Mouse (Mus musculus): ENCODE measurements around the gene Calm1. TPM values are rescaled to one million over a fixed set of nuclear protein-coding genes. Genes with fewer than 3 reads are reported as not detected.

Gene Calm1
- polyA plus RNA-seq (2014; fragmentation: Nextera tagmentation; extraction: Ambion mirVana), result 2,581 and 2,856 TPM in 2 replicates

GRCm38 (mm10) chr12:100198967-100199660, at the start of gene Calm1:
Gene Calm1, plus strand, starts transcription at chr12:100199435.
- ATAC-seq (ENCODE audit: low FRiP score, low TSS enrichment), result peak; percentile 88
- no peaks in the 10 kb centered on the region for H3K9me3 ChIP-seq (ENCODE audit: control insufficient read depth, low read length)
- peak within 1 kb of the TSS; percentile 90 for H3K4me2 ChIP-seq (ENCODE audit: low read length)
- H3K27me3 ChIP-seq (ENCODE audit: control insufficient read depth, insufficient read depth, low read length), result no peaks in the 10 kb centered on the region
- H3K4me1 ChIP-seq (ENCODE audit: control insufficient read depth, insufficient read depth, low read length), result peaks cover 10% of the 10 kb centered on the region
- WGBS, result under 1% methylated on average over 58 of the region's 58 CpGs
- H3K9ac ChIP-seq (replicated peaks; ENCODE audit: low read length), result peak within 1 kb of the TSS; percentile 97
- H3K4me3 ChIP-seq (replicated peaks; ENCODE audit: low read depth, low read length), result peak within 1 kb of the TSS; percentile 99
- H3K36me3 ChIP-seq (ENCODE audit: control insufficient read depth, insufficient read depth, low read length), result peaks cover 19% of the 10 kb centered on the region
- peak; percentile 97 for DNase-seq
- H3K27ac ChIP-seq (replicated peaks; ENCODE audit: low read depth, low read length), result peak within 1 kb of the TSS; percentile 88

- no peak overlapping the region for H3K4me2 ChIP-seq (ENCODE audit: low read length)
- DNase-seq (no peak), ATAC-seq (ENCODE audit: low FRiP score, low TSS enrichment) (no peak)
- no peaks in the 10 kb centered on the region for H3K27me3 ChIP-seq (ENCODE audit: control insufficient read depth, insufficient read depth, low read length)
- H3K9ac ChIP-seq (replicated peaks; ENCODE audit: low read length), result no peak overlapping the region
- 93% methylated on average over 7 of the region's 7 CpGs for WGBS
- H3K27ac ChIP-seq (replicated peaks; ENCODE audit: low read depth, low read length), result no peak overlapping the region
- no peak overlapping the region for H3K4me3 ChIP-seq (replicated peaks; ENCODE audit: low read depth, low read length)
- no peaks in the 10 kb centered on the region for H3K4me1 ChIP-seq (ENCODE audit: control insufficient read depth, insufficient read depth, low read length)
- H3K36me3 ChIP-seq (ENCODE audit: control insufficient read depth, insufficient read depth, low read length), result peaks cover 35% of the 10 kb centered on the region
- no peaks in the 10 kb centered on the region for H3K9me3 ChIP-seq (ENCODE audit: control insufficient read depth, low read length)
Observed at GRCm38 (mm10) chr12:100152466-100152865, 46.8 kb upstream of the Calm1 start.

DNA sequence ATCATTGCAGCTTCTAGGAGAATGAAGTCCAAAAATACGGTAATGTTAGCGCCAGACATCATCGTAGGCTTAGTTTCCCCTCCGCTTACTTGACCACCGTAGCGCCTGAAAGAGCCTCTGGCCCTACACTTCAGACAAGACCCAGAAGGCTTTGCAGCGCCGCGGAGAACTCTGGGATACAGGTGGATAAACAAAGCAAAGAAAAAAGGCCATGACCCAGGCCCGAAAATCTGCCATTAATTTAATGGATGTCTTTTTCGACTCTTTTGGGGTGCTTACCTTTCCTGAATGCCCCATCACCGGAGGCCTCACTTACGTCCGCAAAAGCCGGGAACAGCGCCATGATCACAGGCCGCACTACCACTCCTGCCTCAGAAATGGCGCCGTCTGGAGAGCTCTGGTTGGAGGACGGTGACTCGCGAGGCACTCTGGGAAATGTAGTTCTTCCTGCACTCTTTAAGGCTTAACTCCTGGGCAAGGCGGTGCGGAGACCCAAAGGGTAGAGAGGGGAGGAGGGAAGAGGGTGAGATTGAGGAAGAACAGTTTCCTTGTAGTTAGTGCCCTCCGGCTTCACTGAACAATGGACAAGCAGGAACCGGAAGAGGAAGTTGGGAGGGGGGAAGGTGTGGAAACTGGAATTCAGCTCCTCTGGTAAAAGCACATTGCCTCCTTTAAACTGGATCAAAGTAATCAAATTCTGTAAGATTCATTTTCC, 39.8 kb upstream of the Calm1 start, which contains the start of gene Nrde2:
Nrde2 (minus strand) TSS at position 393 of the 715 bp plus-strand sequence.
- H3K4me3 ChIP-seq (replicated peaks; ENCODE audit: low read depth, low read length), result peak within 1 kb of the TSS; percentile 48
- no peaks in the 10 kb centered on the region for H3K27me3 ChIP-seq (ENCODE audit: control insufficient read depth, insufficient read depth, low read length)
- peak within 1 kb of the TSS; percentile 65 for H3K4me2 ChIP-seq (ENCODE audit: low read length)
- H3K9ac ChIP-seq (replicated peaks; ENCODE audit: low read length), result peak within 1 kb of the TSS; percentile 62
- H3K36me3 ChIP-seq (ENCODE audit: control insufficient read depth, insufficient read depth, low read length), result no peaks in the 10 kb centered on the region
- peak within 1 kb of the TSS; percentile 79 for H3K27ac ChIP-seq (replicated peaks; ENCODE audit: low read depth, low read length)
- under 1% methylated on average over 26 of the region's 26 CpGs for WGBS
- peaks cover 6% of the 10 kb centered on the region for H3K4me1 ChIP-seq (ENCODE audit: control insufficient read depth, insufficient read depth, low read length)
- DNase-seq, result peak; percentile 95
- H3K9me3 ChIP-seq (ENCODE audit: control insufficient read depth, low read length), result no peaks in the 10 kb centered on the region
- peak; percentile 98 for ATAC-seq (ENCODE audit: low FRiP score, low TSS enrichment)

DNA sequence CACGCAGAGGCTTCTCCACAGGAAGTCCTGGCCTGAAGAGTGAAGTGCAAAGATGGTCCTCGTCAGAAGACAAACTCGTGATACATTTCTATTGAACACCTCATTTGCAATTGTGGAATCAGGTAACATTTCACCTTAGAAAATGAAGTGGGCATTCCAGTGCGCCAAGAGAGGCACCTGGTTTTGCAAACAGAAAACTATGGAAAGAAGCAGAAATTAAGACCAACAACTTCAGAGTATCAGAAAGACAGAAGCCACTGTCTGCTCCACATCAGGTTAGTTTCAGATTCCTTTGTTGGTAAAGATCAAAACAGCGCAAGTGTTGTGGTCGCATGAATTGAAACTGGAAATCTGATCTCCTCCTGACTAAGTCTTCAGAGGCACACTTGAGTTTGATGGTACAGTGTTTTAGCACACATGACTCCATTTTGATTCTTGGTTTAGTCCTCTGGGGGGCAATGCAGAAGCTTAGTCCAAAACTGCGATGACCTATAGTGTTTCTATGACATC, 34.2 kb upstream of the Calm1 start:
- Histone ChIP-seq H3K27ac (replicated peaks; ENCODE audit: low read depth, low read length) (no peak overlapping the region), H3K4me1 (ENCODE audit: control insufficient read depth, insufficient read depth, low read length) (peaks cover 15% of the 10 kb centered on the region), H3K4me2 (ENCODE audit: low read length) (no peak overlapping the region), H3K27me3 (ENCODE audit: control insufficient read depth, insufficient read depth, low read length) (no peaks in the 10 kb centered on the region), H3K4me3 (replicated peaks; ENCODE audit: low read depth, low read length) (no peak overlapping the region), H3K36me3 (ENCODE audit: control insufficient read depth, insufficient read depth, low read length) (no peaks in the 10 kb centered on the region), H3K9me3 (ENCODE audit: control insufficient read depth, low read length) (no peaks in the 10 kb centered on the region), H3K9ac (replicated peaks; ENCODE audit: low read length) (no peak overlapping the region)
- ATAC-seq (ENCODE audit: low FRiP score, low TSS enrichment) (no peak), DNase-seq (no peak)
- WGBS, result 83% methylated on average over 7 of the region's 7 CpGs

DNA sequence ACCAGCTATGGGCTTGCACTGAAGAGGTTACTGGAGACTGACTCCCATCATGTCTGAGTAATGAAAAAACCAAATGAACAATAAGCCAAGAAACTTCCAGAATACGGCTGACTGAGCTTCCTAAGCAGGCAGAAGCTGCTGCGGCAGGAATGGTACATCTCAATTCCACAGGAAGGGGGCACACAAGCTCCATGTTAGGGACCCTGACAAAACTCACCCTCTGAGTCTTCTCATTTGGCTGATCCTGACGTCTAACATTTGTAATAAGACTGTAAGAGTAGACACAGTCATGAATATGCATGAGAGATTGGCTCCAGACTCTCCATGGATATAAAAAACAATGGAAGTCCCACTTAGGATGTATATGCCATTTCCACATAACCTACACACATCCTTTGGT, 33.1 kb upstream of the Calm1 start:
- H3K27ac ChIP-seq (replicated peaks; ENCODE audit: low read depth, low read length), result peak overlapping the region; percentile 32; the same call in 1 of the 2 replicates
- H3K4me2 ChIP-seq (ENCODE audit: low read length), result no peak overlapping the region
- H3K4me3 ChIP-seq (replicated peaks; ENCODE audit: low read depth, low read length), result no peak overlapping the region
- peak; percentile 90 for DNase-seq
- ATAC-seq (ENCODE audit: low FRiP score, low TSS enrichment), result peak; percentile 86
- no peak overlapping the region for H3K9ac ChIP-seq (replicated peaks; ENCODE audit: low read length)
- H3K36me3 ChIP-seq (ENCODE audit: control insufficient read depth, insufficient read depth, low read length), result no peaks in the 10 kb centered on the region
- H3K27me3 ChIP-seq (ENCODE audit: control insufficient read depth, insufficient read depth, low read length), result no peaks in the 10 kb centered on the region
- 7% methylated on average over 3 of the region's 3 CpGs for WGBS
- H3K9me3 ChIP-seq (ENCODE audit: control insufficient read depth, low read length), result no peaks in the 10 kb centered on the region
- peaks cover 15% of the 10 kb centered on the region for H3K4me1 ChIP-seq (ENCODE audit: control insufficient read depth, insufficient read depth, low read length)

DNA sequence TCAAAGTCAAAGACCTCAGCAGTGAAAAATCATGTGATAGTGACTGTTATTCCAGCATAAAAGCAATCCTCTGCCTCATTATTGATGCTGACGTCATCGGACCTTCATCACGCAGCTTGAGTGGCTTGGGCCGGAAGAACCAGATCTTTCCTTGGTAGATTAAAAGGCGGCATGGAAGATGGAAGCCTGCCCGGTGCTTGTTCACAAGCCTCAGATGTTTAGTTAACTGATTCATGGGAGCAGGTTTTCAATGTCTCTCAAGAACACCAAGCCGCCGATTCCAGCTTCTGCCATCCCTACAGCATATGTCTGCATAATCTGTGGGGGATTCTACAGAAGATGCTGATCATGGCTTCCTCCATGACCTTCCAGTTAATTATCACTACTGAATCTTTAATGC, 32.3 kb upstream of the Calm1 start:
- 69% methylated on average over 8 of the region's 8 CpGs for WGBS
- ATAC-seq (ENCODE audit: low FRiP score, low TSS enrichment), result no peak
- H3K27me3 ChIP-seq (ENCODE audit: control insufficient read depth, insufficient read depth, low read length), result no peaks in the 10 kb centered on the region

GRCm38 (mm10) chr12:100167502-100167901, 31.7 kb upstream of the Calm1 start:
- Histone ChIP-seq H3K4me1 (ENCODE audit: control insufficient read depth, insufficient read depth, low read length) (peaks cover 15% of the 10 kb centered on the region), H3K27ac (replicated peaks; ENCODE audit: low read depth, low read length) (peak overlapping the region; percentile 87), H3K9me3 (ENCODE audit: control insufficient read depth, low read length) (no peaks in the 10 kb centered on the region), H3K4me2 (ENCODE audit: low read length) (no peak overlapping the region; the same call in 1 of the 2 replicates), H3K9ac (replicated peaks; ENCODE audit: low read length) (no peak overlapping the region), H3K36me3 (ENCODE audit: control insufficient read depth, insufficient read depth, low read length) (no peaks in the 10 kb centered on the region), H3K4me3 (replicated peaks; ENCODE audit: low read depth, low read length) (no peak overlapping the region), H3K27me3 (ENCODE audit: control insufficient read depth, insufficient read depth, low read length) (no peaks in the 10 kb centered on the region)
- ATAC-seq (ENCODE audit: low FRiP score, low TSS enrichment), result no peak
- no peak for DNase-seq
- 90% methylated on average over 1 of the region's 1 CpGs for WGBS

More for the DNA sequence above, 32.3 kb upstream of the Calm1 start:
- no peaks in the 10 kb centered on the region for H3K36me3 ChIP-seq (ENCODE audit: control insufficient read depth, insufficient read depth, low read length)
- peak; percentile 40 for DNase-seq
- no peak overlapping the region for H3K9ac ChIP-seq (replicated peaks; ENCODE audit: low read length)
- peaks cover 15% of the 10 kb centered on the region for H3K4me1 ChIP-seq (ENCODE audit: control insufficient read depth, insufficient read depth, low read length)
- H3K27ac ChIP-seq (replicated peaks; ENCODE audit: low read depth, low read length), result peak overlapping the region; percentile 32; the same call in 1 of the 2 replicates
- H3K4me2 ChIP-seq (ENCODE audit: low read length), result no peak overlapping the region
- H3K9me3 ChIP-seq (ENCODE audit: control insufficient read depth, low read length), result no peaks in the 10 kb centered on the region
- H3K4me3 ChIP-seq (replicated peaks; ENCODE audit: low read depth, low read length), result no peak overlapping the region

- ATAC-seq (ENCODE audit: low FRiP score, low TSS enrichment), result peak; percentile 61; the same call in 1 of the 2 replicates
Observed at GRCm38 (mm10) chr12:100167931-100168871, 31.0 kb upstream of the Calm1 start.

More at GRCm38 (mm10) chr12:100167931-100168871, 31.0 kb upstream of the Calm1 start:
- H3K36me3 ChIP-seq (ENCODE audit: control insufficient read depth, insufficient read depth, low read length), result no peaks in the 10 kb centered on the region
- H3K9me3 ChIP-seq (ENCODE audit: control insufficient read depth, low read length), result no peaks in the 10 kb centered on the region
- H3K9ac ChIP-seq (replicated peaks; ENCODE audit: low read length), result peak overlapping the region; percentile 50
- 0 out of 2 replicates have a peak overlapping the region, but pooled peaks have one; percentile 17 for H3K4me3 ChIP-seq (replicated peaks; ENCODE audit: low read depth, low read length)
- WGBS, result 12% methylated on average over 28 of the region's 28 CpGs
- H3K27me3 ChIP-seq (ENCODE audit: control insufficient read depth, insufficient read depth, low read length), result no peaks in the 10 kb centered on the region
- peaks cover 15% of the 10 kb centered on the region for H3K4me1 ChIP-seq (ENCODE audit: control insufficient read depth, insufficient read depth, low read length)
- DNase-seq, result peak; percentile 76
- H3K4me2 ChIP-seq (ENCODE audit: low read length), result peak overlapping the region; percentile 53
- peak overlapping the region; percentile 87 for H3K27ac ChIP-seq (replicated peaks; ENCODE audit: low read depth, low read length)

Measured in midbrain, embryonic 14.5 days (tissue).